Mouse (Mus musculus): ENCODE measurements around the gene Nup160. TPM values are rescaled to one million over a fixed set of nuclear protein-coding genes. Genes with fewer than 3 reads are reported as not detected.

Nup160 gene
- polyA plus RNA-seq, 1 experiment from 2014 or later = 26.2 TPM

- Histone ChIP-seq H3K27ac (replicated peaks) (no peak overlapping the region), H3K27me3 (no peaks in the 10 kb centered on the region), H3K9ac (no peak overlapping the region), H3K4me1 (replicated peaks) (peaks cover 34% of the 10 kb centered on the region), H3K4me3 (no peak overlapping the region), H3K4me2 (no peak overlapping the region), H3K9me3 (no peaks in the 10 kb centered on the region), H3K36me3 (peaks cover 61% of the 10 kb centered on the region)
- 81% methylated on average over 6 of the region's 6 CpGs for WGBS
- ATAC-seq (ENCODE audit: low read depth) = no peak
These were observed 72.9 kb downstream of the Nup160 start for GRCm38 (mm10) chr2:90749676-90750459.

- peaks cover 84% of the 10 kb centered on the region for H3K36me3 ChIP-seq
- H3K4me3 ChIP-seq = no peak overlapping the region
- no peak overlapping the region for H3K27ac ChIP-seq (replicated peaks)
- H3K27me3 ChIP-seq = no peaks in the 10 kb centered on the region
- 96% methylated on average over 2 of the region's 2 CpGs for WGBS
- no peaks in the 10 kb centered on the region for H3K9me3 ChIP-seq
- ATAC-seq (ENCODE audit: low read depth) = no peak
- no peak overlapping the region for H3K9ac ChIP-seq
- no peak overlapping the region for H3K4me2 ChIP-seq
- H3K4me1 ChIP-seq (replicated peaks) = peaks cover 13% of the 10 kb centered on the region
These were observed 76.5 kb downstream of the Nup160 start for GRCm38 (mm10) chr2:90753565-90753964.

GRCm38 (mm10) chr2:90754188-90754587, 77.2 kb downstream of the Nup160 start:
- Histone ChIP-seq H3K27me3 (no peaks in the 10 kb centered on the region), H3K9ac (no peak overlapping the region), H3K27ac (replicated peaks) (no peak overlapping the region), H3K9me3 (no peaks in the 10 kb centered on the region), H3K4me1 (replicated peaks) (peaks cover 7% of the 10 kb centered on the region), H3K4me2 (no peak overlapping the region), H3K4me3 (no peak overlapping the region), H3K36me3 (peaks cover 87% of the 10 kb centered on the region)
- ATAC-seq (ENCODE audit: low read depth) = no peak
- 99% methylated on average over 3 of the region's 3 CpGs for WGBS

GRCm38 (mm10) chr2:90765123-90765522, 88.1 kb downstream of the Nup160 start:
- Histone ChIP-seq H3K9ac (no peak overlapping the region), H3K27me3 (no peaks in the 10 kb centered on the region), H3K36me3 (peaks cover 92% of the 10 kb centered on the region), H3K4me1 (replicated peaks) (no peaks in the 10 kb centered on the region), H3K27ac (replicated peaks) (no peak overlapping the region), H3K4me2 (no peak overlapping the region), H3K9me3 (no peaks in the 10 kb centered on the region), H3K4me3 (no peak overlapping the region)
- WGBS = 95% methylated on average over 3 of the region's 3 CpGs
- no peak for ATAC-seq (ENCODE audit: low read depth)

- ATAC-seq (ENCODE audit: low read depth) = no peak
These were observed 104.3 kb downstream of the Nup160 start for GRCm38 (mm10) chr2:90781323-90781722.

GRCm38 (mm10) chr2:90781938-90782337, 104.9 kb downstream of the Nup160 start:
- Histone ChIP-seq H3K4me2 (no peak overlapping the region), H3K4me3 (no peak overlapping the region), H3K9me3 (no peaks in the 10 kb centered on the region), H3K4me1 (replicated peaks) (peaks cover 11% of the 10 kb centered on the region), H3K27me3 (peaks cover 11% of the 10 kb centered on the region), H3K27ac (replicated peaks) (no peak overlapping the region), H3K36me3 (peaks cover 43% of the 10 kb centered on the region), H3K9ac (no peak overlapping the region)
- 40% methylated on average over 2 of the region's 2 CpGs for WGBS
- no peak for ATAC-seq (ENCODE audit: low read depth)

More at GRCm38 (mm10) chr2:90781323-90781722, 104.3 kb downstream of the Nup160 start:
- peaks cover 49% of the 10 kb centered on the region for H3K36me3 ChIP-seq
- no peak overlapping the region for H3K4me3 ChIP-seq
- no peak overlapping the region for H3K4me2 ChIP-seq
- no peaks in the 10 kb centered on the region for H3K9me3 ChIP-seq
- WGBS = 45% methylated on average over 3 of the region's 3 CpGs
- H3K9ac ChIP-seq = no peak overlapping the region
- peaks cover 11% of the 10 kb centered on the region for H3K4me1 ChIP-seq (replicated peaks)
- no peak overlapping the region for H3K27ac ChIP-seq (replicated peaks)
- H3K27me3 ChIP-seq = peaks cover 11% of the 10 kb centered on the region

- Histone ChIP-seq H3K9me3 (no peaks in the 10 kb centered on the region), H3K27ac (replicated peaks) (no peak within 1 kb of the TSS), H3K36me3 (peaks cover 39% of the 10 kb centered on the region), H3K9ac (peak within 1 kb of the TSS; percentile 51), H3K27me3 (peaks cover 11% of the 10 kb centered on the region), H3K4me1 (replicated peaks) (peaks cover 11% of the 10 kb centered on the region), H3K4me2 (peak within 1 kb of the TSS; percentile 59), H3K4me3 (peak within 1 kb of the TSS; percentile 32)
- ATAC-seq (ENCODE audit: low read depth) = peak; percentile 32; the same call in 1 of the 2 replicates
- WGBS = 5% methylated on average over 11 of the region's 11 CpGs
These were observed 105.4 kb downstream of the Nup160 start, which contains the start of gene Agbl2 for GRCm38 (mm10) chr2:90782458-90782857. Gene Agbl2, plus strand, starts transcription at chr2:90782727.

- Histone ChIP-seq H3K4me2 (peak overlapping the region; percentile 59), H3K4me1 (replicated peaks) (peaks cover 11% of the 10 kb centered on the region), H3K9me3 (no peaks in the 10 kb centered on the region), H3K36me3 (peaks cover 33% of the 10 kb centered on the region), H3K27ac (replicated peaks) (no peak overlapping the region), H3K4me3 (peak overlapping the region; percentile 32), H3K9ac (peak overlapping the region; percentile 51), H3K27me3 (peaks cover 11% of the 10 kb centered on the region)
- peak; percentile 47; the same call in 1 of the 2 replicates for ATAC-seq (ENCODE audit: low read depth)
- 3% methylated on average over 28 of the region's 29 CpGs for WGBS
These were observed 106.0 kb downstream of the Nup160 start for GRCm38 (mm10) chr2:90782901-90783486.

Other genes with a start within 250 kb of the Nup160 start
- 4.2 and 4.4 TPM in 2 replicates for gene Ptprj, start 96.6 kb upstream of the Nup160 start, polyA plus RNA-seq (2015; fragmentation: Nextera tagmentation; extraction: Ambion mirVana)
- 103 and 104 TPM in 2 replicates for gene Fnbp4, start 68.2 kb downstream of the Nup160 start, polyA plus RNA-seq (2015; fragmentation: Nextera tagmentation; extraction: Ambion mirVana)
- 0.17 and 0.19 TPM in 2 replicates for gene Agbl2, start 105.5 kb downstream of the Nup160 start, polyA plus RNA-seq (2015; fragmentation: Nextera tagmentation; extraction: Ambion mirVana)
- gene Mtch2, start 169.9 kb downstream of the Nup160 start, polyA plus RNA-seq (2015; fragmentation: Nextera tagmentation; extraction: Ambion mirVana) = 257 and 263 TPM in 2 replicates
- 94.0 and 113 TPM in 2 replicates for gene C1qtnf4, start 208.6 kb downstream of the Nup160 start, polyA plus RNA-seq (2015; fragmentation: Nextera tagmentation; extraction: Ambion mirVana)
- 51.2 and 51.6 TPM in 2 replicates for gene Kbtbd4, start 227.5 kb downstream of the Nup160 start, polyA plus RNA-seq (2015; fragmentation: Nextera tagmentation; extraction: Ambion mirVana)
- gene Ndufs3, start 227.6 kb downstream of the Nup160 start, polyA plus RNA-seq (2015; fragmentation: Nextera tagmentation; extraction: Ambion mirVana) = 211 and 216 TPM in 2 replicates

Measured in neural tube, embryonic 13.5 days (tissue).